Mouse (Mus musculus) duodenum, adult 2 months (tissue): ENCODE data around the gene Cmtm6. TPM values are rescaled to one million over a fixed set of nuclear protein-coding genes. Genes with fewer than 3 reads are reported as not detected.

Experiments used
- polyA plus RNA-seq: library from polyadenylated mRNA; depleted of rRNA; stranded (reverse); fragments of >200 nt; gene quantifications from 2 replicates; pipeline ENCODE4 v1.2.3, GENCODE M21; 2012; ENCODE audit warnings: low replicate concordance; rRNA removed

Cmtm6 gene
- polyA plus RNA-seq: 34.5 and 46.1 TPM in 2 replicates

DNA sequence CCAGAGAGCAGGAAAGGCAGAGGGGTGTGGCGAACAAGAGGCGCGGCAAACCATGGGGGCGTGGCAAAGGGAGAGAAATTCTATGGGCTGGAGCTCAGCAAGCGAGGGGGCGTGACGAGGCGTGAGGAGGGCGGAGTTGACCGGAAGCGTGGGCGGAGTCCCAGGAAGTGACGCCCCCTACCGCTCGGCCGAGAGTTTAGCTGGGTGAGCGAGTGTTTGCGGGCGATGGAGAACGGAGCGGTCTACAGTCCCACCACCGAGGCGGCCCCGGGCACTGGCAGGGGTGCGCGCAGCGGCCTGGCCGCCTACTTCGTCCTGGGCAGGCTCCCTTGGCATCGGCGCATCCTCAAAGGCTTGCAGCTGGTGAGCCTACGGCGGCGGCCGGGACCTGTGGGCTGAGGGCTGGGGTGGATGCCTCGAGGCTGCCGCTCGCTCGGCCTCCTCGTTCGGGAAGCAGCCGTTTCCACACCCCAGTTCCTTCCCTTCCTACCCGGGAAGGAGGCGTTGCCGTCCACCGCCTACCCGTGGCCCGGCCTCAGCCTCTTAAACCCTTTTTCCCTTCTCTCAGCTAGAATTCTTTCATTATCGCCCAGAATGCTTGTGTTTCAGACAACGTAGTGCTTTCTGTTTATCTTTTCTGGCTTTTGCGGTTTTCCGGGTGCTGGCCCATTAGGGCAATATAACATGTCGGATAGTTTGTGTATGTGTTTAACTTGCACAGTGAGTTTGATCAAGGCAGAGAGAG, at the start of gene Cmtm6:
Gene Cmtm6 (plus strand): TSS at position 106 of the 745 bp plus-strand sequence.

GRCm38 (mm10) chr9:114688252-114688952, 42.5 kb upstream of the Cmtm6 start, which contains the start of gene Dync1li1:
TSS of gene Dync1li1 (plus strand) at chr9:114688790.

GRCm38 (mm10) chr9:114781526-114782212, 50.8 kb downstream of the Cmtm6 start, which contains the start of gene Cmtm7:
TSS of gene Cmtm7 (minus strand) at chr9:114781856.

Other genes with a start within 250 kb of the Cmtm6 start
- 0.19 and 0.26 TPM in 2 replicates for gene Ccr4, start 226.2 kb upstream of the Cmtm6 start, polyA plus RNA-seq
- 0.23 TPM in 1 of 2 replicates, not detected in the other for gene C130032M10Rik, start 215.4 kb upstream of the Cmtm6 start, polyA plus RNA-seq
- gene Trim71, start 166.7 kb upstream of the Cmtm6 start, polyA plus RNA-seq: not detected in 2 replicates
- gene Cnot10, start 90.9 kb upstream of the Cmtm6 start, polyA plus RNA-seq: 10.3 and 11.2 TPM in 2 replicates
- gene Dync1li1, start 42.3 kb upstream of the Cmtm6 start, polyA plus RNA-seq: 11.2 and 13.3 TPM in 2 replicates
- 96.6 and 104 TPM in 2 replicates for gene Cmtm7, start 50.7 kb downstream of the Cmtm6 start, polyA plus RNA-seq
- 7.4 and 33.9 TPM in 2 replicates for gene Cmtm8, start 113.0 kb downstream of the Cmtm6 start, polyA plus RNA-seq
- gene Gpd1l, start 202.9 kb downstream of the Cmtm6 start, polyA plus RNA-seq: 13.3 and 15.4 TPM in 2 replicates
- 10.9 and 14.9 TPM in 2 replicates for gene Osbpl10, start 247.5 kb downstream of the Cmtm6 start, polyA plus RNA-seq